17 mouse cellular contexts compared by ENCODE assay signal in genomic region chr5:123388452-123388851, GRCm38 (mm10).
"Had no signal": no experiment of that assay in that cellular context is flagged by ENCODE, and none has a peak within 500 bp of the region (broad histone marks: within the 10 kb centered on the region; RNA-seq: fewer than 3 reads in every experiment).

No protein-coding gene starts in this region.

- ATAC-seq: intestine, embryonic 15.5 days; midbrain, embryonic 13.5 days had no signal

- H3K27ac ChIP-seq: intestine, embryonic 15.5 days; layer of hippocampus, adult 2 months; limb, embryonic 15.5 days; midbrain, embryonic 13.5 days; neural tube, embryonic 15.5 days; stomach, embryonic 15.5 days had no signal

- H3K4me3 ChIP-seq: intestine, embryonic 15.5 days; layer of hippocampus, adult 2 months; limb, embryonic 15.5 days; midbrain, embryonic 13.5 days; myocyte; neural tube, embryonic 15.5 days; stomach, embryonic 15.5 days had no signal

- H3K9ac ChIP-seq: intestine, embryonic 15.5 days; limb, embryonic 15.5 days; lung, embryonic 14.5 days; midbrain, embryonic 13.5 days; neural tube, embryonic 15.5 days; stomach, embryonic 15.5 days had no signal

- DNase-seq: kidney, adult 18-20 months; kidney, postnatal 10 days; kidney, postnatal 4 days; layer of hippocampus, postnatal 36 days; lung, embryonic 14.5 days; lung, postnatal 10 days; lung, postnatal 4 days; spleen, adult 18-20 months; thymus, adult 2 months; thymus, postnatal 25 days had no signal

- H3K36me3 ChIP-seq: intestine, embryonic 15.5 days; limb, embryonic 15.5 days; midbrain, embryonic 13.5 days; neural tube, embryonic 15.5 days; stomach, embryonic 15.5 days had no signal

- H3K27me3 ChIP-seq: intestine, embryonic 15.5 days; limb, embryonic 15.5 days; midbrain, embryonic 13.5 days; neural tube, embryonic 15.5 days; stomach, embryonic 15.5 days had no signal

- H3K4me2 ChIP-seq: intestine, embryonic 15.5 days; limb, embryonic 15.5 days; lung, embryonic 14.5 days; midbrain, embryonic 13.5 days; neural tube, embryonic 15.5 days; stomach, embryonic 15.5 days had no signal

- H3K4me1 ChIP-seq: intestine, embryonic 15.5 days had no signal

- H3K9me3 ChIP-seq: intestine, embryonic 15.5 days; limb, embryonic 15.5 days; midbrain, embryonic 13.5 days; neural tube, embryonic 15.5 days; stomach, embryonic 15.5 days had no signal
